Mouse (Mus musculus) cerebellum, adult 2 months (tissue): Measurements from ENCODE around the gene Ino80d. TPM values are rescaled to one million over a fixed set of nuclear protein-coding genes. Genes with fewer than 3 reads are reported as not detected.

ENCODE experiments used
- DNase-seq, 2 experiments: peaks; one replicate each; pipeline ENCODE4 v3.0.0; 2021
- H3K27ac ChIP-seq: fragments of 200-500 bp; 2 replicates; pipeline ENCODE4 v1.5.1; 2012; ENCODE audit warnings: low read length, control low read depth, inconsistent platforms; ENCODE audit not compliant: insufficient read depth
- H3K27me3 ChIP-seq: fragments of 200-500 bp; 2 replicates; pipeline ENCODE4 v1.6.1; 2012; ENCODE audit warnings: inconsistent platforms, mild to moderate bottlenecking, low read length, moderate library complexity; ENCODE audit not compliant: control insufficient read depth, insufficient read depth
- H3K4me1 ChIP-seq: fragments of 200-500 bp; 2 replicates; pipeline ENCODE4 v1.6.1; 2011; ENCODE audit warnings: low read length; ENCODE audit not compliant: control insufficient read depth, insufficient read depth
- H3K4me3 ChIP-seq: fragments of 200-500 bp; replicated peaks from 2 replicates; pipeline ENCODE3; 2011; ENCODE audit warnings: mild to moderate bottlenecking, low read depth, low read length, control low read depth; ENCODE audit not compliant: insufficient read depth
- CTCF ChIP-seq: fragments of 200-500 bp; IDR thresholded peaks from 2 replicates; pipeline ENCODE4 v1.5.1; 2011; ENCODE audit warnings: low read depth, mild to moderate bottlenecking, control low read depth, low read length, moderate library complexity, borderline replicate concordance; ENCODE audit not compliant: insufficient read depth
- POLR2A ChIP-seq: fragments of 200-500 bp; IDR thresholded peaks from 2 replicates; pipeline ENCODE4 v1.6.1; 2011; ENCODE audit warnings: low read length, control low read depth, borderline replicate concordance; ENCODE audit not compliant: insufficient read depth
- WGBS: fragments of 180-500 bp; shearing (Covaris S2); methylation state at CpG from one replicate; pipeline ENCODE4 v1.1.7; 2018; 5-methylcytosine and 5-hydroxymethylcytosine counted together
- polyA plus RNA-seq: library from polyadenylated mRNA; depleted of rRNA; stranded (reverse); fragments of >200 nt; gene quantifications from 2 replicates; pipeline ENCODE4 v1.2.3, GENCODE M21; 2012

The Ino80d gene
- polyA plus RNA-seq, 1 experiment = 10.2 TPM

DNA sequence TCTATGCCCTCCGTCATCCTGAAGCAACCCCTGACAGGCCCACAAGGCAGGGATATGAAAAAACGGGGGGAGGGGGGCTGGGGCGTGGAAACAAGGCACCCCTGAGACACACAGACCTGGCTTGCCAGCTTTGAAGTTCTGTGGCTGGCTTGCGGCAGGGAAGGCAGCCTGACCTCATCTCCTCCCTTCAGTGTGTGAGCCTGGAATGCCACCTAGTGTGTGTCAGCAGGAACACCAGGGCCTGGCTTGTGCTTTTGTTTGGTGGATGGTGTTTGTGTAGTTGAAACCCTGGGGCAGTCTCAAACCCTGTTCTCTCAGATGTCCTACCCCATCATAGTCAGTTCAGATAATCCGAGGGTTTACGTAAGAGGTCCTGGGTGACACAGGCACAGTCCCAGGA, 150.2 kb downstream of the Ino80d start:
- DNase-seq = peak; percentile 58 to 60
- 34% methylated on average over 6 of the region's 6 CpGs for WGBS
- Histone ChIP-seq H3K27ac (no peak overlapping the region), H3K4me3 (no peak overlapping the region), H3K27me3 (no peaks in the 10 kb centered on the region), H3K4me1 (no peaks in the 10 kb centered on the region)
- peak; percentile 96 for TF ChIP-seq CTCF
- no peak for TF ChIP-seq POLR2A

DNA sequence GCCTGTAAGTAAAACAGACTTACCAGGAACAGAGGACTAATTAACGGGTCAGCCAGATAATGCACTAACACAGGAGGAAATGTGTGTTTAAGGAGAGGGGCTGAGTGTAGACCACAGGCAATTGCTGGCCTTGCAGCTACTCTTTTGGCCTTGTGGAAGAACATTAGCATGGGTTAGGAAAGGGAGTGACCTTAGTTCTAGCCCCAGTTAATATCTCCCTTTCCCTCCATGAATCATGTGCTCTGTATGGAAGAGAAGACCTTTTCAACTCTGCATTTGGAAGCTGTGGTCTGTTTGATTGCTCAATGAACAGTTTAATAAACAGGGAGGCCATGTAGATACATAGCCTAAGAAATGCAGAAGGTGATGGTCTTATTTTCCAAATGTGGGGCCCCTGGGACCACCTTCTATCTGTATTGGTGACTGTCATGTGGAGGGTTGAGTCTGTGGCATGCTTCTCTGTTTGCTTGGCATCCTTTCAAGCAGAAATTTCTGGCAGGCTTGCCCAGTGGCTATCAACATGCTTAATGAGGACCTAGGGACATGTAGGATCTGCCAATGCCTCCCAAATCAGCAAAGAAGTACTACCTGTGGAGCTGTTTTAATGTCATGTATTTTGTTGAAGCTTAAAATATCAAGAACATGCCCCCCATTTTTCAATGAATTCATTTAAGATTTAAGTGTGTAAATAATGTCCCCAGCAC, 157.4 kb downstream of the Ino80d start:
- WGBS = 87% methylated on average over 1 of the region's 1 CpGs
- TF ChIP-seq CTCF (no peak), POLR2A (no peak)

DNA sequence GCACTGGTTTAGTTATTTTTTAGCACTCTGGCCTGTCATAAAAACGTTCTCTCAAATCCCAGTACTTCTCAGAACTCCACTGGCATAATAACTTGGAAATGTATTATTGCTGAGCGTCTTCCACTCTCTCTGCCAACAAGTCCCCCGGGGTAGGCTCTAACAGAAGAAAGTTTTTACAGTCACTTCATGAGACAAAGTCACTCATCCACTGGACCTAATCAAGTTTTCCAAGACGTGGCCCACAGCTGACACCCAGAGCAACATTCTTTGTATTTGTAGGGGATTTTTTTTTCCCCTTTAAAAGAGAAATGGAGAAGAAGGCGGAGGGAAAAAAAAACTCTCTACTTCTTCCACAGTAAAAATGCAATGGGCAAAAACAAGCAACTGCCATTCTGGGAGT, 157.9 kb downstream of the Ino80d start:
- TF ChIP-seq CTCF = no peak
- no peak for TF ChIP-seq POLR2A
- Histone ChIP-seq H3K4me3 (no peak overlapping the region), H3K27ac (no peak overlapping the region), H3K27me3 (no peaks in the 10 kb centered on the region), H3K4me1 (no peaks in the 10 kb centered on the region)
- DNase-seq = no peak
- 70% methylated on average over 5 of the region's 5 CpGs for WGBS

More for the DNA sequence above, 157.4 kb downstream of the Ino80d start:
- Histone ChIP-seq H3K4me3 (no peak overlapping the region), H3K27me3 (no peaks in the 10 kb centered on the region), H3K4me1 (no peaks in the 10 kb centered on the region), H3K27ac (no peak overlapping the region)
- DNase-seq = no peak

GRCm38 (mm10) chr1:62955340-62955739, 159.1 kb downstream of the Ino80d start:
- Histone ChIP-seq H3K4me3 (no peak overlapping the region), H3K27ac (no peak overlapping the region), H3K27me3 (no peaks in the 10 kb centered on the region), H3K4me1 (peaks cover 4% of the 10 kb centered on the region; the same call in 1 of the 2 replicates)
- TF ChIP-seq CTCF (no peak), POLR2A (no peak)
- DNase-seq = no peak
- WGBS = 72% methylated on average over 6 of the region's 6 CpGs

DNA sequence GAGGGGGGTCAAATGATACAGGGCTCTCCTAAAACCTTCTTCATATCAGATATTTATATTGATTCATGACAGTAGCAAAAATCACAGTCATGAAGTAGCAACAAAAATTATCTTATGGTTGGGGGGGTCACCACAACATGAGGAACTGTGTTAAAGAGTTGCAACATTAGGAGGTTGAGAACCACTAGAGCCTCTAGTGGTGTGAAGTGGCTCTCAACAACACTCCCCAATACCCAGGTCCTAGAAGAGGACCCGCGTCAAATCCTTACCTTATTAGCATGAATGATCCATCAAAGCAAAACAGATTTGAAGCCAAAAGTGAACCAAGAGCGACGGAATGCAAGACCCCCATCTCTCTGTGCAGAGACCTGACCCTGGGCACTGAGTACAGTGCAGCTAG, 161.4 kb downstream of the Ino80d start:
- Histone ChIP-seq H3K27ac (no peak overlapping the region), H3K4me3 (no peak overlapping the region), H3K27me3 (no peaks in the 10 kb centered on the region), H3K4me1 (peaks cover 4% of the 10 kb centered on the region)
- TF ChIP-seq POLR2A (no peak), CTCF (no peak)
- DNase-seq = no peak
- WGBS = 96% methylated on average over 4 of the region's 4 CpGs

DNA sequence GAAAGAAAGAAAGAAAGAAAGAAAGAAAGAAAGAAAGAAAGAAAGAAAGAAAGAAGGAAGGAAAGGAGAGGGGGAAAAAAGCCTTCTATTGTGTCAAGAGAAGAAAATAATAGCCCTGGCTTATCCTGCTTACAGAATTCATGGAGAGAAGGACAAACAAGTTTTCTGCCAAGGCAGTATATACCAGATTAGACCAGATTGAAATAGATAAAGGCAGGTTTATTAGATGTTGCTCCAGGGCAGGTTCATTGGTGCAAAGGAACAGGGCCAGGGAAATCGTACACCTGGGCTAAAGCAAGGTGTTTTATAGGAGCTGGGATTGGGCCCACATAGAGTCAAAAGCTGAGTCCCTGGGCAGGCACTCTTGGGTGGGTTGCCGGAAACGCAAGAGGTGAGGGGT, 162.1 kb downstream of the Ino80d start:
- no peak overlapping the region for H3K4me3 ChIP-seq
- peaks cover 4% of the 10 kb centered on the region for H3K4me1 ChIP-seq
- H3K27ac ChIP-seq = no peak overlapping the region
- no peak for DNase-seq
- TF ChIP-seq POLR2A (no peak), CTCF (no peak)
- WGBS = 98% methylated on average over 3 of the region's 3 CpGs
- H3K27me3 ChIP-seq = no peaks in the 10 kb centered on the region

DNA sequence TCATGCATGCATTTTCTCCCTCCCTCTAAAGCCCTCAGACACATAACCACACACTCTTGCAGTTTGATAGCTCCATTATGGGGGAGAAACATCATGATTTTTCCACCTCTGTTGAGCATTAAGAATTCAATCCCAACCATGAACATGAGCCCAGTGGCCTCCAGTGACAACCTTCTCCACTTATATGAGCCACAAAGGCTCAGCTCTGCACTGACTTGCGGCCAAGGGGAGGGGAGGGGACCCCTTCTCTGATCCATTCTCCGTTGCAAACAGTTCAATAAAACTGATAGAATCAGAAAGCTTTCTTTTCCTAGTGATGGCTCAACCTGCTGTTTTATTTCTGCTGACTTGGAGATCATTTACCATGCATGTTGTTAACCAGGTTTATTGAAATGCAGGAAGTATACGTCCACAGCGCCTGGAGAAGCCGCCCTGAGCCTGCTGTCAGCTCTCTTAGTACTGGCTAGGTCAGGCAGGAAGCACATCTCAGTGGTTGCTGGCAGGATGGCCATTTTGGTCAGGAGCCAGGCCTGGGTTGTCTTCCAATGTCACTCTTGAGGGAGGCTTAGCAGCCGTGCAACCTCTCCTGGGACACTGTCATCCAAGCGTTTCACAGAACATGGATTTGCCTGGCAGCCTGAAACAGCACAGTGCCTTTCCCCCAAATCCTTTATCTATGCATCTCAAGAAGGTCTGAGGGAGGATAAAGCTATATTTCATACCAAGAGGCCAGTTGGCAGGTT, 163.2 kb downstream of the Ino80d start:
- WGBS = 23% methylated on average over 7 of the region's 7 CpGs
- Histone ChIP-seq H3K4me3 (no peak overlapping the region), H3K4me1 (peaks cover 4% of the 10 kb centered on the region), H3K27ac (no peak overlapping the region), H3K27me3 (no peaks in the 10 kb centered on the region)
- peak; percentile 83 to 86 for DNase-seq
- TF ChIP-seq CTCF (no peak), POLR2A (no peak)

GRCm38 (mm10) chr1:62950526-62950925, 163.9 kb downstream of the Ino80d start:
- DNase-seq = no peak
- H3K27me3 ChIP-seq = no peaks in the 10 kb centered on the region
- 96% methylated on average over 9 of the region's 9 CpGs for WGBS
- H3K4me1 ChIP-seq = peaks cover 4% of the 10 kb centered on the region
- H3K4me3 ChIP-seq = no peak overlapping the region
- H3K27ac ChIP-seq = no peak overlapping the region
- TF ChIP-seq POLR2A (no peak), CTCF (no peak)
